ENCODE assay signal across 15 mouse cellular contexts in the genomic region with DNA sequence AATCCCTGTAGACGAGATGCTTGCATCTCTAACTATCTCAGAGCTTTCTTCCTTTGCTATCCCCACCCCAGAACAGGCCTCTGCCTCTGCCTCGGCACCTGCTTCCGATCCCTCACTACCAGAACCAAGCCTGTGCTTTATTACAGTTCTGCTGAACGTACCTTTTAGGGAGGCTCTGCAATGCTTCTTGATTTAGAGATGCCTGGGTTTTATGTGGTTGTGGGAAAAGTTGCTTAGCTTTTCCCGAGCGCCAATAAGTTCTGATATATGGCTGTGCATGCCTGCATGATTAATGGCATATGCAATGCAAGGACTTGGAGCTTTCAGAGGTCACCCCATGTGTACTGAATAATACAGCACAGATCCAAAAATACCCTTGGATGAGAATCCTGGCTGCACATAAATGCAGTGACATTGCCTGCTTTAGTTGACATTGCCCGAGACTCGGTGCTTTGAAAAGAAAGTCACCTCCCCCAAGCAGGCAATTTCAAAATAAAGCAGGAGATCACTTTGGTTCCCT.
DNase-seq lines count a peak whose midpoint lies in the region; ATAC-seq lines count a peak whose summit lies in the region.
"Had no signal": no experiment of that assay in that cellular context is flagged by ENCODE, and none has a peak within 500 bp of the region (broad histone marks: within the 10 kb centered on the region; RNA-seq: fewer than 3 reads in every experiment).

No protein-coding gene starts in this region.

- H3K4me2 ChIP-seq in forebrain, embryonic 11.5 days (ENCODE audit: low read depth, low read length, severe bottlenecking), result no peak overlapping the region
- no peak overlapping the region for H3K4me2 ChIP-seq in hindbrain, embryonic 12.5 days (replicated peaks)
- H3K4me2 ChIP-seq in midbrain, embryonic 15.5 days, result no peak overlapping the region
- H3K4me2 ChIP-seq in liver, embryonic 12.5 days, result no peak overlapping the region
- H3K4me2 ChIP-seq: lung, embryonic 14.5 days had no signal

- H3K27me3 ChIP-seq in forebrain, embryonic 11.5 days (ENCODE audit: control insufficient read depth, insufficient read depth, low read length), result no peaks in the 10 kb centered on the region
- no peaks in the 10 kb centered on the region for H3K27me3 ChIP-seq in hindbrain, embryonic 12.5 days
- no peaks in the 10 kb centered on the region for H3K27me3 ChIP-seq in midbrain, embryonic 15.5 days (replicated peaks)
- H3K27me3 ChIP-seq in liver, embryonic 12.5 days (replicated peaks), result no peaks in the 10 kb centered on the region
- H3K27me3 ChIP-seq: megakaryocyte, embryonic 14.5 days had no signal

- H3K9ac ChIP-seq in forebrain, embryonic 11.5 days (ENCODE audit: low read length), result no peak overlapping the region
- H3K9ac ChIP-seq in hindbrain, embryonic 12.5 days, result no peak overlapping the region
- no peak overlapping the region for H3K9ac ChIP-seq in midbrain, embryonic 15.5 days
- H3K9ac ChIP-seq in liver, embryonic 12.5 days, result no peak overlapping the region
- H3K9ac ChIP-seq: lung, embryonic 14.5 days had no signal

- intact Hi-C loops in heart, postnatal 14 days (cut with DNase I), result no loop called here

- WGBS in forebrain, embryonic 11.5 days, result 51% methylated on average over 8 of the region's 8 CpGs
- 42% methylated on average over 8 of the region's 8 CpGs for WGBS in hindbrain, embryonic 12.5 days
- WGBS in midbrain, embryonic 15.5 days, result 26% methylated on average over 8 of the region's 8 CpGs
- WGBS in liver, embryonic 12.5 days (ENCODE audit: insufficient replicate concordance), result 60% methylated on average over 8 of the region's 8 CpGs

- DNase-seq in heart, adult 8-10 months (ENCODE audit: low spot score), result peak; percentile 27
- DNase-seq in heart, postnatal 14 days, result no peak
- DNase-seq in forebrain, embryonic 11.5 days (ENCODE audit: low spot score), result no peak
- DNase-seq in adrenal gland, adult 18-20 months (ENCODE audit: low spot score in 2 of 2), result no peak
- DNase-seq in cerebellum, adult 11 months, result no peak
- DNase-seq: B cell, adult 2 months; cerebellum, adult 18-20 months; lung, embryonic 14.5 days; right cerebral cortex, postnatal 14 days; thymus, adult 2 months had no signal

- H3K27ac ChIP-seq in forebrain, embryonic 11.5 days (ENCODE audit: low read depth, low read length), result peak overlapping the region; percentile 57; the same call in 1 of the 2 replicates
- peak overlapping the region; percentile 36 for H3K27ac ChIP-seq in hindbrain, embryonic 12.5 days
- H3K27ac ChIP-seq in midbrain, embryonic 15.5 days, result peak overlapping the region; percentile 40
- H3K27ac ChIP-seq in liver, embryonic 12.5 days, result no peak overlapping the region

- H3K4me3 ChIP-seq in forebrain, embryonic 11.5 days (ENCODE audit: low read depth, low read length), result no peak overlapping the region
- no peak overlapping the region for H3K4me3 ChIP-seq in hindbrain, embryonic 12.5 days
- no peak overlapping the region for H3K4me3 ChIP-seq in midbrain, embryonic 15.5 days
- no peak overlapping the region for H3K4me3 ChIP-seq in liver, embryonic 12.5 days
- H3K4me3 ChIP-seq: megakaryocyte, embryonic 14.5 days had no signal

- H3K36me3 ChIP-seq in forebrain, embryonic 11.5 days (ENCODE audit: control insufficient read depth, insufficient read depth, low read length), result no peaks in the 10 kb centered on the region
- H3K36me3 ChIP-seq in hindbrain, embryonic 12.5 days, result no peaks in the 10 kb centered on the region
- no peaks in the 10 kb centered on the region for H3K36me3 ChIP-seq in midbrain, embryonic 15.5 days (replicated peaks)
- no peaks in the 10 kb centered on the region for H3K36me3 ChIP-seq in liver, embryonic 12.5 days
- H3K36me3 ChIP-seq: G1E had no signal

- H3K4me1 ChIP-seq in forebrain, embryonic 11.5 days (replicated peaks; ENCODE audit: control insufficient read depth, insufficient read depth, low read length), result peaks cover 10% of the 10 kb centered on the region; the same call in 1 of the 2 replicates
- peaks cover 26% of the 10 kb centered on the region for H3K4me1 ChIP-seq in hindbrain, embryonic 12.5 days
- H3K4me1 ChIP-seq in midbrain, embryonic 15.5 days, result peaks cover 30% of the 10 kb centered on the region
- no peaks in the 10 kb centered on the region for H3K4me1 ChIP-seq in liver, embryonic 12.5 days
- H3K4me1 ChIP-seq: megakaryocyte, embryonic 14.5 days had no signal

- no peaks in the 10 kb centered on the region for H3K9me3 ChIP-seq in forebrain, embryonic 11.5 days (ENCODE audit: control insufficient read depth, low read length)
- H3K9me3 ChIP-seq in hindbrain, embryonic 12.5 days (replicated peaks), result no peaks in the 10 kb centered on the region
- H3K9me3 ChIP-seq in midbrain, embryonic 15.5 days, result no peaks in the 10 kb centered on the region
- H3K9me3 ChIP-seq in liver, embryonic 12.5 days (replicated peaks), result no peaks in the 10 kb centered on the region

- ATAC-seq in forebrain, embryonic 11.5 days (replicated peaks; ENCODE audit: low FRiP score), result no peak
- ATAC-seq in hindbrain, embryonic 12.5 days (ENCODE audit: low FRiP score), result no peak
- ATAC-seq in midbrain, embryonic 15.5 days (replicated peaks), result peak; percentile 37; the same call in 1 of the 2 replicates
- no peak for ATAC-seq in liver, embryonic 12.5 days
